Mouse (Mus musculus) embryonic stem cell, embryonic (primary cell): ENCODE measurements around the gene Gadd45gip1.

ENCODE experiments used
- CTCF ChIA-PET, 4 experiments: fragments of 300-600 bp in 2 of 4; fragments of 350-600 bp in 2 of 4; sonication (Branson Sonifier 250); formaldehyde crosslinking; loops; one replicate each; lab custom pipeline; 2022; ENCODE audit warnings: inconsistent platforms in 2 of 4; lab: Charles Lee
- POLR2A ChIA-PET, 4 experiments: fragments of 300-600 bp in 2 of 4; fragments of 350-600 bp in 2 of 4; sonication (Branson Sonifier 250); formaldehyde crosslinking; loops; one replicate each; lab custom pipeline; 2022; ENCODE audit warnings: antibody characterized with exemption in 4 of 4, inconsistent platforms in 1 of 4; lab: Charles Lee

The Gadd45gip1 gene

GRCm38 (mm10) chr8:84790537-84790936 is 40.8 kb upstream of the Gadd45gip1 start:
- POLR2A ChIA-PET: no interaction called here
- CTCF ChIA-PET: interaction anchor here in 1 of 4 experiments (1.9 kb wide), 1 partner anchor 25 kb away, joined by 6 read pairs; no protein-coding TSS in a partner anchor

GRCm38 (mm10) chr8:84792429-84792947 is 38.8 kb upstream of the Gadd45gip1 start:
- ChIA-PET POLR2A (interaction anchor here in 2 of 4 experiments (0.6 to 2.0 kb wide), 5 partner anchors 9 to 105 kb away, joined by 3 to 5 read pairs (median 4); partner anchors contain the start of gene Nacc1 (in 1 of the 2)), CTCF (interaction anchor here in 1 of 4 experiments (1.5 kb wide), 1 partner anchor 55 kb away, joined by 3 read pairs; no protein-coding TSS in a partner anchor)

- POLR2A ChIA-PET: interaction anchor here in 1 of 4 experiments (1.2 kb wide), 1 partner anchor 11 kb away, joined by 3 read pairs; no protein-coding TSS in a partner anchor
- CTCF ChIA-PET: interaction anchor here in 1 of 4 experiments (0.5 to 1.5 kb wide), 2 partner anchors 9 to 56 kb away, joined by 3 read pairs; no protein-coding TSS in a partner anchor
These were observed 38.2 kb upstream of the Gadd45gip1 start for GRCm38 (mm10) chr8:84793134-84793533.

- ChIA-PET CTCF (interaction anchor here (0.6 to 1.5 kb wide), 8 partner anchors 22 to 157 kb away, joined by 3 to 9 read pairs (median 3); no protein-coding TSS in a partner anchor), POLR2A (interaction anchor here in 2 of 4 experiments (0.7 to 1.5 kb wide), 9 partner anchors 12 to 53 kb away, joined by 3 to 7 read pairs (median 4); partner anchors contain the start of gene Calr (in 1 of the 2))
These were observed 37.4 kb upstream of the Gadd45gip1 start for GRCm38 (mm10) chr8:84793791-84794485.

- POLR2A ChIA-PET: interaction anchor here in 2 of 4 experiments (0.7 to 1.5 kb wide), 10 partner anchors 12 to 52 kb away, joined by 3 to 7 read pairs (median 4); partner anchors contain the start of gene Calr (in 1 of the 2)
These were observed 36.8 kb upstream of the Gadd45gip1 start for GRCm38 (mm10) chr8:84794486-84794885.

GRCm38 (mm10) chr8:84797256-84797797 is 34.0 kb upstream of the Gadd45gip1 start:
- ChIA-PET POLR2A (interaction anchor here in 3 of 4 experiments (0.6 to 3.6 kb wide), 6 partner anchors 9 to 89 kb away, joined by 3 to 15 read pairs (median 4); no protein-coding TSS in a partner anchor), CTCF (no interaction called here)

More at GRCm38 (mm10) chr8:84794486-84794885, 36.8 kb upstream of the Gadd45gip1 start:
- CTCF ChIA-PET: interaction anchor here (0.6 to 1.1 kb wide), 7 partner anchors 21 to 157 kb away, joined by 3 to 9 read pairs (median 3); no protein-coding TSS in a partner anchor

GRCm38 (mm10) chr8:84797971-84798370 is 33.4 kb upstream of the Gadd45gip1 start:
- ChIA-PET POLR2A (interaction anchor here in 3 of 4 experiments (0.6 to 3.6 kb wide), 9 partner anchors 10 to 326 kb away, joined by 3 to 15 read pairs (median 3); partner anchors contain the start of gene Calr (in 1 of the 3)), CTCF (interaction anchor here in 1 of 4 experiments (1.3 kb wide), 1 partner anchor 60 kb away, joined by 4 read pairs; no protein-coding TSS in a partner anchor)

GRCm38 (mm10) chr8:84798446-84799135 is 32.7 kb upstream of the Gadd45gip1 start:
- CTCF ChIA-PET: interaction anchor here in 3 of 4 experiments (0.5 to 1.3 kb wide), 8 partner anchors 10 to 130 kb away, joined by 3 to 4 read pairs (median 3); no protein-coding TSS in a partner anchor

GRCm38 (mm10) chr8:84799136-84799931 is 32.0 kb upstream of the Gadd45gip1 start:
- ChIA-PET POLR2A (interaction anchor here in 2 of 4 experiments (0.9 to 3.6 kb wide), 6 partner anchors 11 to 91 kb away, joined by 3 to 15 read pairs (median 3); partner anchors contain the start of gene Calr (in 1 of the 2)), CTCF (interaction anchor here in 3 of 4 experiments (0.5 to 1.3 kb wide), 8 partner anchors 11 to 129 kb away, joined by 3 to 4 read pairs (median 3); no protein-coding TSS in a partner anchor)

More at GRCm38 (mm10) chr8:84798446-84799135, 32.7 kb upstream of the Gadd45gip1 start:
- POLR2A ChIA-PET: interaction anchor here in 3 of 4 experiments (0.6 to 3.6 kb wide), 8 partner anchors 11 to 327 kb away, joined by 3 to 15 read pairs (median 3); partner anchors contain the start of gene Calr (in 1 of the 3)

GRCm38 (mm10) chr8:84799999-84800831 is 31.1 kb upstream of the Gadd45gip1 start, which contains the start of gene Nfix:
Gene Nfix, minus strand, starts transcription at chr8:84800344.
- CTCF ChIA-PET: interaction anchor here in 2 of 4 experiments (1.0 to 1.8 kb wide), 4 partner anchors 15 to 75 kb away, joined by 3 to 8 read pairs (median 7); no protein-coding TSS in a partner anchor

GRCm38 (mm10) chr8:84806031-84806430 is 25.3 kb upstream of the Gadd45gip1 start:
- ChIA-PET CTCF (interaction anchor here in 3 of 4 experiments (0.5 to 1.6 kb wide), 3 partner anchors 10 to 69 kb away, joined by 3 to 5 read pairs (median 4); partner anchors contain the start of gene Calr (in 1 of the 3)), POLR2A (no interaction called here)

More at GRCm38 (mm10) chr8:84799999-84800831, 31.1 kb upstream of the Gadd45gip1 start, which contains the start of gene Nfix:
- POLR2A ChIA-PET: interaction anchor here in 1 of 4 experiments (0.6 to 1.4 kb wide), 3 partner anchors 71 to 197 kb away, joined by 3 to 6 read pairs (median 6); no protein-coding TSS in a partner anchor

GRCm38 (mm10) chr8:84809109-84809940 is 22.0 kb upstream of the Gadd45gip1 start:
- CTCF ChIA-PET: interaction anchor here (0.6 to 8.6 kb wide), 11 partner anchors 14 to 228 kb away, joined by 3 to 259 read pairs (median 4); no protein-coding TSS in a partner anchor
- POLR2A ChIA-PET: interaction anchor here in 1 of 4 experiments (1.1 to 1.5 kb wide), 2 partner anchors 38 to 100 kb away, joined by 5 to 6 read pairs; partner anchors contain the start of gene Calr

GRCm38 (mm10) chr8:84809941-84810280 is 21.4 kb upstream of the Gadd45gip1 start:
- POLR2A ChIA-PET: interaction anchor here in 2 of 4 experiments (1.0 to 1.5 kb wide), 2 partner anchors 101 to 102 kb away, joined by 3 to 5 read pairs; no protein-coding TSS in a partner anchor

GRCm38 (mm10) chr8:84810896-84811295 is 20.4 kb upstream of the Gadd45gip1 start:
- ChIA-PET CTCF (interaction anchor here (0.6 to 8.6 kb wide), 21 partner anchors 13 to 217 kb away, joined by 3 to 259 read pairs (median 4); partner anchors contain the start of genes G430095P16Rik (in 1 of the 4) and Lyl1 (in 1 of the 4)), POLR2A (interaction anchor here in 3 of 4 experiments (0.6 to 1.6 kb wide), 9 partner anchors 9 to 250 kb away, joined by 3 to 8 read pairs (median 4); partner anchors contain the start of gene Calr (in 1 of the 3))

More at GRCm38 (mm10) chr8:84809941-84810280, 21.4 kb upstream of the Gadd45gip1 start:
- CTCF ChIA-PET: interaction anchor here in 3 of 4 experiments (0.6 to 8.6 kb wide), 10 partner anchors 14 to 102 kb away, joined by 3 to 259 read pairs (median 6); no protein-coding TSS in a partner anchor
